Mouse (Mus musculus): ENCODE measurements around the gene Lama2. TPM values are rescaled to one million over a fixed set of nuclear protein-coding genes. Genes with fewer than 3 reads are reported as not detected.

Lama2 gene
- total and polyA plus RNA-seq, 2 experiments from 2014 or later, result 2.6 to 9.2 TPM

DNA sequence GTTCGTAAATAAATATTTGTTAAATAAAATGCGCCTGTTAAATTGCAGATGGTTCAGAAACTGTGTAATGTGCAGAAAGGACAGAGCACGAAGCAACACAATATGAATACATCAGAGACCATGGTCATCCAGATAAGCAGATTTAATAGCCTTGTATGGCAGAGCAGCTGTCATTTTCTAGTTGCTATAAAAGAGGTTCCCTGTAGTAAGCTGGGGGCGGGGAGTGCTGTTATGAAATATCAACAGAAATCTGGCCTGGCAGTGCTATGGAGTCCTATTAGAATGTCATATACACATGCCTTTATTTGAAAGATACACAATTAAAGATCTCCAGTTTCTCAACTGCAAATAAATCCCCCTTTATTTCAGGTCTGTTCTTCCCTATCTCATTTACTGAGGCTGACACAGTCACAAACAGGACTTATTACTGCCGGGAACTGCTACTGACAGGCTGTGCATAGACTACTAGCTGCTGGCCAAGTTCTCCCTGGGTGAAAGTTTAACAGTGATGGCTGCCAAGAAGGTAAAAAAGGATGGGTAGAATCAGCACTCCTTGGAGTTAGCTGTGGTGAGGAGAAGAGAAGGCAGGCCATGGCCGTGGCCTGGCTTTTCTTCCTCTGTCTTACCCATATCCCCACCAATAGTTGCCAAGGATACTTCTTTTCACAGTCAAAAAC is 396.8 kb downstream of the Lama2 start:
- Histone ChIP-seq H3K36me3 (ENCODE audit: insufficient read depth, low read length) (no peaks in the 10 kb centered on the region), H3K27me3 (ENCODE audit: insufficient read depth, low read length) (no peaks in the 10 kb centered on the region), H3K27ac (ENCODE audit: low read depth, low read length) (no peak overlapping the region; the same call in 1 of the 2 replicates), H3K4me2 (ENCODE audit: low read depth, low read length, poor library complexity, severe bottlenecking) (no peak overlapping the region), H3K9me3 (ENCODE audit: low read length) (no peaks in the 10 kb centered on the region), H3K9ac (replicated peaks; ENCODE audit: low read length, poor library complexity, severe bottlenecking) (no peak overlapping the region), H3K4me1 (ENCODE audit: insufficient read depth, low read length) (no peaks in the 10 kb centered on the region), H3K4me3 (ENCODE audit: low read depth, low read length) (no peak overlapping the region)
- 70% methylated on average over 6 of the region's 6 CpGs for WGBS
- no peak for TF ChIP-seq CTCF (IDR thresholded peaks at IDR 0.05)
- DNase-seq (ENCODE audit: low spot score), result peak; percentile 40
- ATAC-seq (ENCODE audit: low FRiP score), result no peak; the same call in 1 of the 2 replicates

DNA sequence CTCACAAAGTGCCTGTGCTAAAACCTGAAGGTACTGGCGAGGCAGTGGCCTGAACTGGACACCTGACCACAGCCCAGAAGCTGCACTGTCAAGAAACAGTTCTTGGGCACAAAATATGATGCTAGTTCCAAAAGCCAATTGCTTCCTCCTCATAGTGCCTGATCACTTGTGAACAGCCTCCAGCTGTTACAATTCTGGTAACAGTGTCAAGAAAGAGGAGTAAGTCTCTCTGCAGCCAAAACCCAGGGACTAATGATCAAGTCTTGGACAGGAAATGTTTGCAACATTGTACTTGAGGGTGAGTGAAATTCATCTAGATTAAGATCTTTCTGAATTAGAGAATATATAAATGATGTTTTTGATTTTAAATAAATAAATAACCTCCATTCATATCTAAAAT is 399.9 kb downstream of the Lama2 start:
- no peaks in the 10 kb centered on the region for H3K36me3 ChIP-seq (ENCODE audit: insufficient read depth, low read length)
- no peak overlapping the region for H3K4me3 ChIP-seq (ENCODE audit: low read depth, low read length)
- H3K27ac ChIP-seq (ENCODE audit: low read depth, low read length), result no peak overlapping the region
- no peak for ATAC-seq (ENCODE audit: low FRiP score)
- no peaks in the 10 kb centered on the region for H3K27me3 ChIP-seq (ENCODE audit: insufficient read depth, low read length)
- H3K9ac ChIP-seq (replicated peaks; ENCODE audit: low read length, poor library complexity, severe bottlenecking), result no peak overlapping the region
- WGBS, result 66% methylated on average over 1 of the region's 1 CpGs
- H3K4me1 ChIP-seq (ENCODE audit: insufficient read depth, low read length), result no peaks in the 10 kb centered on the region
- H3K9me3 ChIP-seq (ENCODE audit: low read length), result no peaks in the 10 kb centered on the region
- H3K4me2 ChIP-seq (ENCODE audit: low read depth, low read length, poor library complexity, severe bottlenecking), result no peak overlapping the region
- no peak for TF ChIP-seq CTCF (IDR thresholded peaks at IDR 0.05)
- DNase-seq (ENCODE audit: low spot score), result no peak

DNA sequence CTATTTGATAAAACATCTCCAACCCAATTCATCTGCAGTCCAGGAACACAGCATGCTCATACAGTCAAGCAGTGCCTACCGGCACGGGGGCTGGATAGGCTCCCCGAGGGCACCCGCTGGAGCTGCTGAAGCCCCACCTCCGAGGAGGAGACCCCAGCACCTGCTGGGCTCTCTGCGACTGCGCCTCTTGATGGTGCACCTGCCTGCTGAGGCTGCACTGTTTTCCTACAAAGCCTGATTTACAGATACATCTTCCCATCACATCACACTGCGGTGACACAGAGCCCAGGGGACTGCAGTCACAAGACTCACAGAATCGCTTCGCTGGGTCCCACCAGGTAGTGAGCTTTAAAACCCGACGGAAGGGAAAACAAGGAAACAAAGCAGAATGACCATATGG is 412.2 kb downstream of the Lama2 start:
- Histone ChIP-seq H3K4me2 (ENCODE audit: low read depth, low read length, poor library complexity, severe bottlenecking) (0 out of 2 replicates have a peak overlapping the region, but pooled peaks have one; percentile 15), H3K9me3 (ENCODE audit: low read length) (no peaks in the 10 kb centered on the region), H3K4me1 (ENCODE audit: insufficient read depth, low read length) (no peaks in the 10 kb centered on the region), H3K4me3 (ENCODE audit: low read depth, low read length) (no peak overlapping the region), H3K27me3 (ENCODE audit: insufficient read depth, low read length) (no peaks in the 10 kb centered on the region), H3K9ac (replicated peaks; ENCODE audit: low read length, poor library complexity, severe bottlenecking) (no peak overlapping the region), H3K36me3 (ENCODE audit: insufficient read depth, low read length) (no peaks in the 10 kb centered on the region), H3K27ac (ENCODE audit: low read depth, low read length) (no peak overlapping the region)
- ATAC-seq (ENCODE audit: low FRiP score) (no peak), DNase-seq (ENCODE audit: low spot score) (no peak)
- TF ChIP-seq CTCF (IDR thresholded peaks at IDR 0.05), result no peak
- WGBS, result 15% methylated on average over 12 of the region's 12 CpGs

DNA sequence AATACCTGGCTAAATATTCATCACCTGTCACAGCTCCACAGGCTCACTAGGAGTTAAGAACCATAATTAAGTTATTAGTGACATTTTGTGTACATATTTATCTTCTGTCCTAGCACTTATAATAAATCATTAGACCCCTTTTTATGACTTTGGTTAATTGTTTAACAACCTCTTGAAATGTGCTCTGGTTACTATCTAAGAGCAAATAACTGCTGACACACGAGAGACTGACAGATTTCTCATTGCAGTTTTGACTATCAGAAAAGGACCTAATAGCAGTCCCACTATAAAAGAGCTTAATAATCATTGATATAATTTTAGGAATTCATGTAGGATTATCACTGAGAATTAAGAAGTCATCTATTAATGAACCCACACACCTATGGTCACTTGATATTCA is 421.1 kb downstream of the Lama2 start:
- ATAC-seq (ENCODE audit: low FRiP score), result no peak
- 78% methylated on average over 1 of the region's 1 CpGs for WGBS

DNA sequence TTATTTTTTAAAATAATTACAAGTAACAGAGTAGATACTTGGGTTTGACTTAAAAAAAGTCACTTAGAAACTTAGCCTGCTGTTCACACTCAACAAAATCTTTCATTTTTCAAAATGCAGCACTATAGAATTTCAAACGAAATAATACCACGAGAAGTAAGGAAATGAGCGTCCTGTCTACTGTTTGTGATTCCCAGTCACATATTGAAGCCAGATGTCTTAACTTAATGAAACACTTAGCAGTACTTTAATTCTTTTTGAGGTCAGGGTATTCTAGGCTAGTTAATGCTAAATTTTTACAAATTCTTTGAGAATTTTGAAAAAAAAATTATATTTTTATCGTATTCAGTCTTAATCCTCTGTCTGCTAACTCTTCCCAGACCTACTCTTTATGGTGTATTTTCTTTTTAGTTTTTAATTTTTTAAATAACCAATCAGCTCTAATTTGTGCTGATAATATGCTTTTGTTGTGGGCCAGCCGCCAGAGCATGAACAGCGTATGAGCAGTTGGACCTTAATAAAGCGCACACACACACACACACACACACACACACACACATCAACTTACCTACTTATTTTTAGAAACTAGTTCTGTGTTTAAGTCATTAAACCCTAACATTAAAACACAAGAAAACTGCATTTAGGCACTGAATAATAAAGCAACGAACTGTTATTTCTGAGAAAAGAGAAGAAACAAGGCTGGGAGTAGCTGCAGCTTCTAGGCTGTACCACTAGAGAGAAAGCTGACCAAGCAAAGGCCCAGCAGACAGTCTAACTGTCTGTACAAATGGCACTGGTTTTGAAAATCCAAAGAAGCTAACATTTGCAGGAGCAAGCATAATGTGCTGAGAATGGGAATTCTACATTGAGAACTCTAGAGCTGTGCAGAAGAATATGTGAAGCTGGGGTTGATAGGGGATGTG is 425.3 kb downstream of the Lama2 start:
- TF ChIP-seq CTCF (IDR thresholded peaks at IDR 0.05), result no peak
- 92% methylated on average over 8 of the region's 8 CpGs for WGBS
- no peak overlapping the region for H3K4me2 ChIP-seq (ENCODE audit: low read depth, low read length, poor library complexity, severe bottlenecking)
- no peaks in the 10 kb centered on the region for H3K27me3 ChIP-seq (ENCODE audit: insufficient read depth, low read length)
- H3K9me3 ChIP-seq (ENCODE audit: low read length), result no peaks in the 10 kb centered on the region
- no peak overlapping the region for H3K27ac ChIP-seq (ENCODE audit: low read depth, low read length)
- DNase-seq (ENCODE audit: low spot score), result no peak
- no peaks in the 10 kb centered on the region for H3K4me1 ChIP-seq (ENCODE audit: insufficient read depth, low read length)
- no peak for ATAC-seq (ENCODE audit: low FRiP score)
- H3K9ac ChIP-seq (replicated peaks; ENCODE audit: low read length, poor library complexity, severe bottlenecking), result no peak overlapping the region
- no peaks in the 10 kb centered on the region for H3K36me3 ChIP-seq (ENCODE audit: insufficient read depth, low read length)
- no peak overlapping the region for H3K4me3 ChIP-seq (ENCODE audit: low read depth, low read length)

More for the DNA sequence above, 421.1 kb downstream of the Lama2 start:
- no peak for TF ChIP-seq CTCF (IDR thresholded peaks at IDR 0.05)
- Histone ChIP-seq H3K27ac (ENCODE audit: low read depth, low read length) (no peak overlapping the region), H3K36me3 (ENCODE audit: insufficient read depth, low read length) (no peaks in the 10 kb centered on the region), H3K4me3 (ENCODE audit: low read depth, low read length) (no peak overlapping the region), H3K9me3 (ENCODE audit: low read length) (no peaks in the 10 kb centered on the region), H3K9ac (replicated peaks; ENCODE audit: low read length, poor library complexity, severe bottlenecking) (no peak overlapping the region), H3K27me3 (ENCODE audit: insufficient read depth, low read length) (no peaks in the 10 kb centered on the region), H3K4me2 (ENCODE audit: low read depth, low read length, poor library complexity, severe bottlenecking) (no peak overlapping the region), H3K4me1 (ENCODE audit: insufficient read depth, low read length) (no peaks in the 10 kb centered on the region)
- DNase-seq (ENCODE audit: low spot score), result no peak
